Mouse (Mus musculus) kidney, postnatal 36 days (tissue): ENCODE measurements around the gene Cdh23.
A peak's percentile ranks its signal among the peaks of the same experiment; 100 is the strongest.

Source experiments
- DNase-seq, 2 experiments: peaks; one replicate each; pipeline ENCODE4 v3.0.0; 2021 to 2022; ENCODE audit warnings: mixed read lengths in 2 of 2

Cdh23 gene

DNA sequence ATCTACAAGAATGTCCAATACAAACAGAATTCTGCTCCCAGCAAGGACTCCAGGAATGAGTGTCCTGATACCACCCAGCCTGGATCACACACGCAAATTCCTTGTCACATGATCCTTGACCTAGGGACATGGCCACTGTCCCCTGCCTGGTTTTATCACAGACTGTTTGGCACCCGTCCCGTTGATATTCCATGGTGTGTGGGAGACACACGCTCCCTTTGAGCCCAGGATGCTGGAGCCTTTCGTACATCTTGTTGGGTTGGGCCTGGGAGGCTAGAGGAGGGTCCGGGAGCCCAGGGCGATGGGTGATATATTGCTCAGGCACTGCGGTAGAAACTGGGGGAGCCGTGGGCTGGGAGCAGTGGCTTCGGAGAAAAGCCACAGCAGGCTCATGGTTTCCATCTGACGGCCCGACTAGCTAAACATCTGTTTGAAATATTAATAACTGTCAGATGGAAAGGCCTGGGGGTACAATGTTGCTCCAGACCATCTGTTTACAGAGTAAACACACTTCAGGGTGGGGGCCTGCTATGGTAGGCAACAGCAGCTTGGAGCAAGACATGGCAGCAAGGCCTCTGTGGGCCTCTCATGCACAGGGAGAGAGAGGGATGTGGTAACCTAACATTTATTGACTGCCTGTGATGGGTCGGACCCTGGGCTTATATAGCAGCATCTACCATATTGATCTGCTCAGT, 232.2 kb downstream of the Cdh23 start:
- DNase-seq: no peak

DNA sequence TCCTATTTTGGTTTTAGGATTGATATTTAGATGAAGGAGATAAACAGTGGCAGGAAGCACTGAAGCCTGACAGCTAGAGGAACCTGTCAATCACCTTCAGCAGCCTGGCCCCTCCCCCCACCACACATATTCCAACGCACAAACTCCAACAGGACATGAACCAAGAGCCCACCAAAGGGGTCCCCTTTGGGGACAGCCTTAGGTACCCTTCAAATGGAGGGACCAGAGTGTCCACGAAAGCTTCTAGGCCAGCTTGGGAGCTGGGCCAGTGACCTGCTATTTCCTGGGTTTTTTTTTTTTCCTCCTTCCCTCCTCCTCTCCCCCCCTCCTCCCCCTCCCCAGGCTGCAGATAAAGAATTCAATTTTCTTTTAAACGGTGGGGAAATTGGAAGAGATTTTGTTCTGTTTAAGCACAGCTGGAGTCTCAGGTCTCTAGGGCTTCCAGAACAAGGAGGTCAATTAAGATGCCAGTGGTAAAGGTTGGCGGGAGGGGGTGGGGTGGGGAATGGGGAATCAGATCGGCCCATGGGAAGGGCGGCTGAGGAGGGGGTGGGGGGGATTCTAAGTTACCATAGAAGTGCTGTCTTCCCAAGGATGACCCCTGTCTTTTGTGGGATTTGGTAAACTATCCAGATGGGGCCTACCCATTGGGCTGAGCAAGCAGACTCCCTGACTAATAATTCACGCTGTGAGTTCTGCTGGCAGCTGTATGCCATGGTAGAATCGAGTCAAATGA, 239.5 kb downstream of the Cdh23 start:
- no peak for DNase-seq

DNA sequence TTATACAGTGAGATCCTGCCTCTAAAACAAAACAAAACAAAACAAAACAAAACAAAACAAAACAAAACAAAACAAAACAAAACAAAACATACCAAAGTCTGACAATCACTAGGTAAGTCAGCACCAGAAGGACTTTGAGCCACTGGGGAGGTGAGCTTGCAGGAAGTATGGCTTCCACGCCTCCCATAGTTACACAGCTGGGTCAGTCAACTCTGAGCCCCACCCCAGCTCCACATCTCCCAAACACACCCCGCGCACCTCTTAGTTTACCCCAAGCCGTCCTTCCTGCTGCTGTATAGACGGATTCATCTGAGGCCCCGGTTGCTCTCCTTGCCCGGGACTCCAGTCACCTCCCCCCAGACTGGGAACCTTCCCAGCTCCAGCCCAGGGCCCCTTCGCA, 241.1 kb downstream of the Cdh23 start:
- no peak for DNase-seq

DNA sequence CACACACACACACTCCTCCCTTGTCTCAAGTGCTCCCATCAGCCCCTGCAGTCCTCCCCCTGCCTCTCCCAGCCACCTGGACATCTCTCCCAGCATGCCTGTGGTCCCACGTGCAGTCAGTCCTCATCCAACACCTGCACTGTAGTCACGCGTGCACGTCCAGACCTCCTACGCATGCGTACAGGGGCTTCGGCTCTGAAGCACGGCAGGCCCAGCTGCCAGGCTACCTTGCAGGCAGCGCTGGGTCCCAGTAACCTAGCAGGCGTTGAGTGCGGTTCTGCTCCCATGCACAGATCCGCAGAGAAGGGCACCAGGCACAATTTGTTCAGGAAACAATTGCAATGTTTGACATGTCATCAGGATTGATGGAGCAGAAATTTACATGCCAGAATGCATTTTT, 249.1 kb downstream of the Cdh23 start:
- no peak for DNase-seq

DNA sequence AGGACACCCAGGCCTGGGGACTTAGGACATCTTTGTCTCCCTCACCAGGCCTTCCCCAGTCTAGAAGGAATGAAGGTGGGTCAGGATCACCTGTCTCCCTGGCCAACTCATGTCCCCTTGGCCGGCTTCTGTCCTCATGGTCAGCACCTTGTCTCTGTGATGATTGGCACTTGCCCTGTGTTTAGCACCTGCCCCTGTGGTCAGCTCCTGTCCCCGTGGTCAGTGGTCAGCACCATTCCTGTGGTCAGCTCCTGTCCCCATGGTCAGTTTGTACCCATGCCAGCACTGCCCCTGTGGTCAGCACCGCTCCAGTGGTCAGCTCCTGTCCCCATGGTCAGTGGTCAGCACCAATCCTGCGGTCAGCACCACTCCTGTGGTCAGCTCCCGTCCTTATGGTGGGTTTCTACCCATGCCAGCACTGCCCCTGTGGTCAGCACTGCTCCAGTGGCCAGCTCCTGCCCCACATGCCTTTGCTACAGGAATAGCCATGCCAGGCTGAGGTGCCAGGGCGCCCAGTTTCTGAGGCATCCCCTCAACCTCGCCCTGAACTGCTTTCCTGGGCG, 251.2 kb downstream of the Cdh23 start:
- peak; percentile 15 to 58 for DNase-seq

DNA sequence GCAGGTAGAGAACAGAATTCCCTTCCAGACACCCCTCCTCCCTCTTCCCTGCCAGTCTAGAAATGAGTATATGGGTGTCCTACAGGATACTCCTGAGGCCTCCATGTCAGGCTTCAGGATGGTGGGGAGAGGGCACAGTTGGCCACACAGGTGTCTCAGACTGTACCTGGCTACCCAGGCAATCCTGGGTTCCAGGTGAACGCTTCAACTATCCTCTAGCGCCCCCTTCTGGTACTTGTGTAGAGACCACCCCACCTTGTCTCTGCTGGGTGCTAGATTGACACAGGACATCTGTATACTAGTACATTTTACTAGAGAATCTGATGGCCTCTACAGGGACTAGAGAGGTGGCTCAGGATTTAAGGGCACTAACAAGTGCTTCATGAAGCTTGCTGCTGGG, 253.2 kb downstream of the Cdh23 start:
- DNase-seq: no peak

DNA sequence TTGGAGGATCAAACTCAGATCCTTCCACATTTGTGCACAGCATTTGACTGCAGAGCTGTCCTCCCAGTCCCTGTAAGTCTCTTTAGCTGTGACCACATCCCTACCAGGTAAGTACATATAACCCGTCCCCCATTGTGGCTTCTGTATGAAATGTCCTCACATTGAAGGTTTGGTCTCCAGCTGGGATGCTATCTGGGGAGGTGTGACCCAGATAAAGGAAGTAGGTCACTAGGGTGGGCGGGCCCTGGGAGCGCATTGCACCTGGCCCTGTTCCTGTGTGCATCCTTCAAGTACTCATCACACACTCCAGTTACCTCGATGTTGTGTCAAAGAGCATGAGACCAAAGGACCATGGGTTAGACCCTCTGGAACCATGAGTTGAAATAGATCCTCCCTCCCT, 254.0 kb downstream of the Cdh23 start:
- DNase-seq: no peak

DNA sequence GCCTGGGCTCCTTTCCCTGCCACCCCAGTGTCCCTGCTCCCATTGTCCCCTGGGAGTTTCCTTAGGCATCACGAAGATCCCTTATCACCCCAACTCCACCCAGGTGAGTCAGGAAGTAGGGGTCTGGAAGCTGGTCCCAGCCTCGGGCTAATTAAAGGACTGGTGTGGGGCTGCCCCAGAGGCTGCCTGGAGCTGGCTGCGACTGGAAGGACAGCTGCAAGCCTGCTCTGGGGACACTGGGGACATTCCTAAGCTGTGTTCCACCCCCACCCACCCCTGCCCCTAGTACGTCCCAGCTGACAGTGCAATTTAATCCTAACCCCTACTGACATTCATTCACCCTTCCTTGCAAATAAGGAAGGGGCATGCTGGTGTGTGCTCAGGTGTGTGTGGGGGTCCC, 263.6 kb downstream of the Cdh23 start:
- no peak for DNase-seq

DNA sequence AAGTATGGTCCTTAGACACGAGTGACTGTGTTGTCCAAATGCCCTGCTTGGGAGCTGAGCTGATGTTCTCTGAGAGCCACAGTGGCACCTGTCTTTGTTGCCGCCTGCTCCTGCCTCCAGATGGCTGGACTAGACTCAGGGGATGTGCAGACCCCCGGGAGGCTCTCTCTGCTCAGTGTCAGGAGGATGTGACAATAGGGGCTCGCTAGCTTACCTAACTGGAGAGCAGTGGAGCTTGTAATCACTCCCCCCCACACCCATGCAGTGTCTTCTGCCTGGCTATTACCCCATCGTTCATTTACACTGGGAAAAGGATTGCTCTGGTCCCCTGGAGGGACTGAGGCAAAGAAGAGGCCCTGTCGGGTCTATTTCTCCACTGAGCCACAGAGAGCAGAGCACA, 265.7 kb downstream of the Cdh23 start:
- DNase-seq: no peak

DNA sequence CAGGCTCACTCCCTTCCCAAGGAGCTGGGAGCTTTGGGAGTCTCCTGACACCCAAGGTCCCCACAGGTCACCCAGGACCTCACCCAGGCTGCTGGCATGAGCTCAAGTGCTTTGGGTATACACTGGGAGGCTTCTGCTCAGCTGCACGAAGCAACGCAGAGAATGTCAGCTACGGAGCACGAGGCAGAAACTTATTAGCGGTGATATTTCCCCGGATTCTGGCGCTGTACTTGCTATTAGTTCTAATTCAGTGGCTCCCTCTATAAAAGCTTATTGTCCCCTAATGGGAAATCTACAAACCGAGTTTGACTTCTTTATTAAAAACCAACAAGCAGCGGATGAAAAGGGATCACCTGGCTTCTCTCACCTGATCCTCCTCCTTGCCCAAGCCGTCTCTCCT, 266.3 kb downstream of the Cdh23 start:
- no peak for DNase-seq

DNA sequence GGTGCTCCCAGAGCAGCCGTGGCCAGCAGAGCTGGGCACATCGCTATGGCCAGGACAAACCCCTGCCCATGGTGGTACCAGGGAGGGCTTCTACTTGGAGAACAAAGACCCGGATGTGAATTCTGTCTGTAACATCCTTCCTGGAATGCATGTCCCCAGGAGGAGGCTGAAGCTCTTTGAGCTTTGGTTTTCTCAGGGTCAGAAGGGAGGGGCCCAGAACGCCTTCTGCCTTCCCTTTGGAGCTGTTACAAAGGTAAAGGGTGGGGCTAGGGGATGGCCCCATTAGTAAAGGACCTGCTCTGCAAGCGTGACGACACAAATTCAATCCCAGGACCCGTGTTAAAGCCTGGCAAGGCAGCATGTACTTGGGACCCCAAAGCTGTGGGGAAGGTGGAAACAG, 273.5 kb downstream of the Cdh23 start:
- no peak for DNase-seq

DNA sequence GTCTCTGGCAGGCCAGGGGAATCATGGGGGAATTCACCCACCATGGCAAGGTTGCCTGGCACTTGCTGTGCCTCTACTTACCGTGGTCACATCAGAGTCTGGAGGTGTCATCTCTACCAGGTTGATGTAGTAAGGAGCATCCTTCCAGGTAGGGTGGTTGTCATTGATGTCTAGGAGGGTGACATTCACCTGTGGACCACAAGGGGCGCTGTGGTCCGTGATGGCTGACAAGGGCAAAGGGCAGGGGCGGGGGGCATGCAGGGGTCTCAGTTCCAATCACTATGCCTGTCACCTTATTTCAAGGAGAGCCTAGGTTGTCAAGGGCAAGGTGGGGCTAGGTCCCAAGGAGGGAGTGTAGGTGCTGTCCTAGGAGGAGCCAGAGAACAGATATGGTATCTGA, 276.7 kb downstream of the Cdh23 start:
- no peak for DNase-seq

DNA sequence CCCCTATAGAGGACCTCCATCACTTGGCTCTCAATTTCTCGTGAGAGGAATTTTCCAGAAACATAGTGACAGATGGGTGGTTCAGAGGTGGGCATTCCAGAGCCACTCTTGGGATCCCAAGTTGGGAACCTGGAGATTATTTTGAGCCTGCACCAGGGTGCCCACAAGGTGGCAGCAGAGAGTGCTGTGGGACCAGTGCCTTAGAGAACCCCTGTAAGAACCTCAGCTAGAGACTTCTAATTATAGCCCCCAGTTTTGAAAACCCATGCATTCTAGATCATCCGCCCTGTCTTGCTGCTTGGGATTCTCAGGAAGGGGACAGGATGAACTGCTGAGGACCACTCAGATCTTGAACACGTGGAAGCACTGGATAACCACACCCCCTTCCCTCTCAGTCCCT, 278.2 kb downstream of the Cdh23 start:
- peak; percentile 59 to 86 for DNase-seq

DNA sequence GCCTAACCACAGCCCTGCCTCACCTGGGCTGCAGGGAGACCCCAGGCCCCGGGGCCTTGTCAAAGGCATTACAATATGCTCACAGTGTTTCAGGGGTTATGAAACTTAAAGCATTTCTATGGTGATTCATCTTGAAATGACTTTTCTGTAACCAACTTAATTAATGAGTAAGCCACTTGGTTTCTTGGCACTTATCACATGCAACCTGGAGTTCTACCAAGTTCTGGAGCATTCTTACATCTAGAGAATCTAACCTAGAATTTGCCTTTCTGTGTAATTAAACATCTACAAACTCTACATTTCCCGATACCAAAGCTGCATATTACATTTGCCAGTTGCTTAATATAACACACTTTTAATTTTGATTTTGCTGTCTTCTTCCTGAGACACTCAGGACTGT, 279.2 kb downstream of the Cdh23 start:
- DNase-seq: peak; percentile 14 to 35

DNA sequence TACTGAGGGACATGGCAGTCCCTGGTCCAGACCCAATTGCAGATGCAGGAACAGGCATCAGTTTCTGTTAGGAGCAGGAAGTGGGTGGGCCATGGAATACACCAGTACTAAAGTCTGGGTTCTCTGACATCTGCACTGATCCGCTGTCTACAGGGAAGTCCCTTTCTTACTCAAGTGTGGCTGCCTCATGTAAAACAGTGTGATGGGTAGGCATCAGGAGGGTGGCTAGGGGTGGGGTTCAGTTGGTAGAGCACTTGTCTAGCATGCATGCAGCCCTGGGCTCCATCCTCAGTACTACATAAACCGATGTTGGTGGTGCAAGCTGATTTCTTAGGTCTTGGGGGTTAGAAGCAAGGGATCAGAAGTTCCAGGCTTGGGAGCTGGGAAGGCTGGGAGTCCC, 282.5 kb downstream of the Cdh23 start:
- DNase-seq: no peak

DNA sequence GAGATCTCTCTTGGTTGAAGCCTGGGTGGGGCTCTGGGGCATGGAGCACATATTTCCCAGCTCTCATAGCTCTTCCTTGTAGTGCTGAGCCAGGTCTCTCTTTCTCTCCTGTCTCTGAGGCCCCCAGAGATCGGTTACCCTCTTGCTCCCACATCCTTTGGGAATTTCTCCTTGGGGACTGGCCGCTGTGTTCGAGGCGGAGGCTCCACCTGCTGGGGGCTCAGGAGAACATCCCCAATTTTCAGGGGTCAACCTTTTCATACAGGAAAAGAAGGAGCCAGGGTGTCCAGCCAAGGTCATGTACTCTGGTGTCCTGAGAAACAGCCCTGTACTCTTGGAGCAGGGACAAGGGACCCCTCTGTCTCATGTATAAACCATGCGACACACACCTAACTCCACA, 284.5 kb downstream of the Cdh23 start:
- no peak for DNase-seq

DNA sequence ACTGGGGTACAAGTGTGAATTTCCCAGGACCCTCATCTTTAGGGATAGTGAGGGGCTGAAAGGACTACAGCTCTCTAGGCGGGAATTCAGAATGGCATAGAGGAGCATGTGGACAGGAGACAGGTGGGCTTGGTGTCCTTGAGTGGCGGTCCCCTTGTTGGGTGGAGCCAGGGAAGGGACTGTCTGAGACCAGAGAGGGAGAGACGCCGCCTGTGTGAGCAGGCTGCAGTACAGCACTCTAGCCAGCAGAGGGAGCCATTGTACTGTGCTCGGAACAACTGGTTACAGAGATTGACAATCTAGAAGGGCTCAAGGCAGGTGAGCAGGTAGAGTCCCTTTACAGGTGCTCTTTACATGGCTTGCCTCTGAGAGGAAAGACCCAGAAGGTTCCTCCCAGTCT, 288.5 kb downstream of the Cdh23 start:
- DNase-seq: peak; percentile 51 to 82

DNA sequence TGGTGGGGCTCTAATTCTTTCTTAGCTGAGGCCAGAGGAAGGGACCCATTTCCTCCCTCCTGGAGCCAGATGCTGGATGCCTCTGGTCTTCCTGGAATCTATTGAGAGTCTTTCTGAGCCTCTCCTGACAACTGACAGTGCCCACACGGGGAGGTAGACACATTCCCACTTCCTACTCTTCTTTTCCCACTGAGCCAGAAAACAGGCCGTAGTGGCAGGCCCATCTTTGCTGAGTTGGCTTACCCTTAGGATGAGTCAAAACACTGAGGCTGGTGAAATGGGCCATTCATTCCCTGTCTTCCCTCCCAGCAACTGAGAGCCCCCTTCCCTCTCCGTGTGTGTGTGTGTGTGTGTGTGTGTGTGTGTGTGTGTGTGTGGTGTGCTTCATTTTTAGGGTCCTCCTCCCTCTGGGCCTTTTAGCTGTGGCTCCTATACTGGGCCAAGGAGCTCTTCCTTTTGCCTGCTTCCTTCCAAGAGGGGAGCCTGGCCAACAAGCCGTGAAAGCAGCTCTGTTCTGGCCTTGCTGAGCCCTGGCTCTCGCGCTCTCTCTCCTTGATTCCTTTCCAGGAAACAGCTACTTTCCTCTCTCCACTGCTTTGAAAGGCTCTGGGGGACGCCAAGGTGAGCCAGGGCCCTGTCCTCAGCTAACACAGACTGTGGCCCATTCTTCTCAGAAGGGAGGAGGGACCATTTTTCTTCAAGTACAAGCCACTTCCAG, 290.7 kb downstream of the Cdh23 start:
- no peak for DNase-seq

DNA sequence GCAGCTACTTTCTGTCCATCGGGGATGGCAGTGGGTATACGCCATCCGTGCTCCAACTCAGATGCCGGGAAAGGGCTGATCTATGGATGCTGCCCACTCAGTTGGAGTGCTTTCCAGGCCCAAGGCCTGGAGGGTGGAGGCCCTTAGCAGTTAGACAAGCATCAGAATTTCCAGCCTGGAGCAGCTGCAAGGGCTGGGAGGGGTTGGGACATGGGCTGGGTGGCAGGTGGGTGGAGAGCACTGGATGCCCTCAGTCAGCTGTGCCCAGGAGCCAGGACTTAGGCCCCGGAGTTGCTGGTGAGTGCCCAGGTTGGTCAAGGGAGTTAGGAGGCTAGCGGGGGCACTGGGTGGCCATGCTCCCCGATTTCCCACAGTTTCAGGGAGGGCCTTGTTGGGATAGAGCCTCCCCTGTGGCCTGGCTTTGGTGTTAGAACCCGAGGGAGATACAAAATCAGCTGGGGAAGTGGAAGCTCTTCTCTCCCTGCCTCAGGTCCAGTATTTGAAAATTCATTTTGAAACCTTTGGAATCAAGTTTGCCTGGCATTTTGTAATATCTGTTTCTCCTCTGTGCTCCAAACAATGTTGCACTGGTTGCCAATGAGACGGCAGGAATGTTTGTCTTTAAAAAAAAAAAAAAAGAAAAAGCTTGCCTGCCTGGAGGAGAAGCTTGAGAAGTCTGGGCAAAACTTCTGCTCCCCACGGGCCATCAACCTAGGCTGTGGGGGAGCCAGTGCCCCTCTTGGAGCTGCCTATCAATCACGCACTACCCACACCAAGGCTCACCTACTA, 295.6 kb downstream of the Cdh23 start:
- DNase-seq: no peak

DNA sequence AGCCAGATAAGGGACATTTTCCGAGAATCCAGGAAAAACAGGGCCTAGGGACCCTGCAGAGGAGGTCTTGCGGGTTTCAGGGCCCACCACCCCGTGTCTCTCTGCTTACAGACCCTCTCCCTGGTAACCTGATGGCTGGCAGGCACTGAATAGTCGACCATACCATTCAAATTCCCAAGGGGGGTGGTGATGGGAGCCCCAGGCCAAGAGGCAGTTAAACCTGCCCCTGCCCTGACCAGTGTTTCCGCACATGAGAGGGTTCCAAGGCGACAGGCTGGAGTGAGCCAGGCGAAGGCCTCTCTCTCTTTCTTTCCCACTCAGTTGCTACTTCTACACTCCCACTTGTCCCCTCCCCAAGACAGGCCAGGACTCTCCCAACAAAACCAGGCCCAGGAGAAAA, 296.8 kb downstream of the Cdh23 start, which contains the start of gene Gm17455:
TSS of gene Gm17455 (plus strand) at position 278 of the 400 bp plus-strand sequence.
- no peak for DNase-seq

DNA sequence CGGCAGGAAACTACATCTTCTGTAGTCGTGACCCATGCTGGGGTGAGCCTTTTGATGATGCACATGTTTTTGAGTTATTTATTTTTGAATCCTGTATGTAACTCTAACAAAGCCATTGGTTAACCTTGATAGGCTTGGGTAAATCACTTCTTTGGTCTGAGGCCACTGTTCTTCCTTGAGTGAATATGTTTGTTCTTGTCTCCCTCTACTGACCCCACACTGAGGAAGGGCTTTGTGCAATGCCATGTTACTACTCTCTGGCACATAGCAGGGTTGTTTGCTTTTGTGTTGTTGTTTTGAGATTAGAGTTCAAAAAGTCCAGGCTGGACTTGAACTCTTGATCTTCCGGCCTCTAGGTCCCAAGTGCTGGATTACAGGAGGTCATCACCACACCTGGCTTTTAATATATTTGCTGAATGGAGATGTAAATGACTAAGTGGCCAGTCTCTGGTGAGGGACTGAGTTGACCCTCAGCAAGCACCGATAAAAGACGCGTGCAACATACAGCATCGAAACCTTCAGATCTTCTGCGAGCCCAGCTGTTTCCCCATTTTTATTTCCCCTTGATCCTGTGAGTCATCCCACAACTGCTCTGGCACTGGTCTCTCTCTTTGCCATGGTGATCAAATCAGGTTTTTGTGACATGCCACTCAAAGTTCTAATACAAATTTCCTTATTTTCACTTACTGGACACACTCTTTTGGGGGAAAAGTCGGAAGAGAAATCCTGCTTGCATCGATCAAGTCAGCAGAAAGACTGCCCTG, 298.1 kb downstream of the Cdh23 start:
- no peak for DNase-seq

DNA sequence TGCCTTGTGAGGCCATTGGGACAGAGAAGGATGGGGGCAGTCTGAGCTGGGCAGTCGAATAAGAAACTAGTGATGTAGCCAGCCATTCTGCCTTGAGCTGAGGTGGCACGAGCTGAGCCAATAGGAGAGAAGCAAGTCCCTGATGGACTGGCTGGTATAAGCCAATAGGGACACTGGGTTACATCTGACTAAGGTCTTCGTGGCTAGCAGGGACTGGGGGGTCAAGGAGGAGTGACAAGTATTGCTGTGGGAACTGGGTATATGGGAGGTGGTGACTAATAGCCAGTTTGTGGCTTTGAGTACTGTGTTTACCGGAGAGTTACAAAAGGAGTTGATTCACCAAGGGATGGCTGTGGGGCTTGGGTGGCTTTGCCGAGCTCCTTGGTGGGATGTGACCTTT, 300.7 kb downstream of the Cdh23 start:
- no peak for DNase-seq
